Mouse (Mus musculus): Measurements from ENCODE around the gene Hip1r. TPM values are rescaled to one million over a fixed set of nuclear protein-coding genes. Genes with fewer than 3 reads are reported as not detected.
A peak's percentile ranks its signal among the peaks of the same experiment; 100 is the strongest.

Gene Hip1r
- polyA plus RNA-seq, 1 experiment from 2014 or later, result 33.8 TPM

DNA sequence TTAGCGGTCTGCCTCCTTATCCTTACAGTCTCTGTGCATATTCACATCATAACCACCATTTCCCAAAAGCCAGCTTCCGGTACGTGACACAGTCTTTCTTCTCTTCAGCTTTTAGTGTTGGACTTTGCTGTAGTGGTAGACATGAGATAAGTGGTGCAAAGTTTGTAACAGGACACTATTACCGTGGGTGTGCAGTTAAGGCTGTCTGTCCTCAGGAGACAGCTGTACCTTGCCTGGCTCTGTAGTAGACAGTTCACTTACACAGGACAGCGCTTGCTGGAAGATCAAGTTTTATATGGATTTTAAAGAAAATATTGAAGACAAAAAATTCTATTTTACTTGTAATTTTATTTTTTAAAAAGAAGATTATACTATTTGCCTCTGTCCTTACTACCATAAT, 5.0 kb upstream of the Hip1r start:
- no peaks in the 10 kb centered on the region for H3K36me3 ChIP-seq (ENCODE audit: control insufficient read depth, insufficient read depth, low read length)
- H3K27ac ChIP-seq (ENCODE audit: low read length), result peak overlapping the region; percentile 72
- H3K4me2 ChIP-seq (ENCODE audit: low read depth, low read length), result no peak overlapping the region
- ATAC-seq, result peak; percentile 72
- H3K27me3 ChIP-seq (replicated peaks; ENCODE audit: control insufficient read depth, insufficient read depth, low read length), result no peaks in the 10 kb centered on the region
- no peak overlapping the region for H3K9ac ChIP-seq (ENCODE audit: low read depth, low read length)
- 62% methylated on average over 5 of the region's 5 CpGs for WGBS
- H3K9me3 ChIP-seq (ENCODE audit: control insufficient read depth, low read length), result no peaks in the 10 kb centered on the region
- H3K4me3 ChIP-seq (ENCODE audit: low read length), result no peak overlapping the region
- H3K4me1 ChIP-seq (ENCODE audit: control insufficient read depth, insufficient read depth, low read length), result peaks cover 17% of the 10 kb centered on the region; the same call in 1 of the 2 replicates

DNA sequence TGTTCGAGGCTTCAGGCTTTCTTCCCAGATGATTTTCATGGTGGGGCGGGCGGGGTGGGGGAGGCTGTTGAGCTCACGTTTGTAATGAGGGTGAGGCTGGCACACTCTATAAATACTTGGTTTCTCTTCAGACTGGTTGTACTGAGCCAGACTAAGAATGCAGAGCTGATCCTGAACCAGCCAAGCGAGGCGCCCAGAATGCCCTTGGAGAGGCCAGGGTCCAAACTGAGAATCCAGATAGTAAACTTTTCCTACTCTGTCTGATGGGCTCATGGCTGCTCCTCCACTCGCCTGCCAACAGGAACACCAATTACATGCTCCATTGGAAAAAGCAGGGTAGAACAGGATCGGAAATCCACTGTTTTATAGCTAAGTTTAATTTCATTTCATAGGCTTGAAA, 4.2 kb upstream of the Hip1r start:
- H3K4me2 ChIP-seq (ENCODE audit: low read depth, low read length), result no peak overlapping the region; the same call in 1 of the 2 replicates
- 0 out of 2 replicates have a peak overlapping the region, but pooled peaks have one; percentile 29 for H3K9ac ChIP-seq (ENCODE audit: low read depth, low read length)
- H3K27me3 ChIP-seq (replicated peaks; ENCODE audit: control insufficient read depth, insufficient read depth, low read length), result no peaks in the 10 kb centered on the region
- peak; percentile 17; the same call in 1 of the 2 replicates for ATAC-seq
- peak overlapping the region; percentile 80 for H3K27ac ChIP-seq (ENCODE audit: low read length)
- H3K9me3 ChIP-seq (ENCODE audit: control insufficient read depth, low read length), result no peaks in the 10 kb centered on the region
- 49% methylated on average over 8 of the region's 8 CpGs for whole genome bisulfite sequencing
- H3K4me1 ChIP-seq (ENCODE audit: control insufficient read depth, insufficient read depth, low read length), result peaks cover 14% of the 10 kb centered on the region; the same call in 1 of the 2 replicates
- H3K36me3 ChIP-seq (ENCODE audit: control insufficient read depth, insufficient read depth, low read length), result no peaks in the 10 kb centered on the region
- no peak overlapping the region for H3K4me3 ChIP-seq (ENCODE audit: low read length)

DNA sequence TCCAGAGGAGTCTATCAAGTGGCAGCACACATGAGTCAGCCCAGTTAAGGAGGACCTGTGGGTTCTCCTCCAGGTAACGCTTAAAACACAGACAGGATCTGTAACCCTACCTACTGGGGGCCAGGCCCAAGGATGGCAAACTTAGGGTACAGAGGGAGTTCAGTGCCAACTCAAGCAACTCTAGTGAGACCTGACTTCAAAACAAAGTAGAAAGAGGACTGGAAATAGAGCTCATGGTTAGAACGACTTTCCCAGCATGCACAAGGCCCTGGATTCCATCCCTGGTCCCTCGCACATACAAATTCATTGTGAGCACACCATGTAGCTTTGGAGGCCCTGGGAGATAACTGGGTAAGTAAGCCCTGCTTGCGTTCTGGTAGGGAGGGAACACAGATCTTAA, 2.9 kb upstream of the Hip1r start:
- Histone ChIP-seq H3K27ac (ENCODE audit: low read length) (no peak overlapping the region), H3K9me3 (ENCODE audit: control insufficient read depth, low read length) (no peaks in the 10 kb centered on the region), H3K4me1 (ENCODE audit: control insufficient read depth, insufficient read depth, low read length) (peaks cover 13% of the 10 kb centered on the region; the same call in 1 of the 2 replicates), H3K4me2 (ENCODE audit: low read depth, low read length) (no peak overlapping the region), H3K36me3 (ENCODE audit: control insufficient read depth, insufficient read depth, low read length) (no peaks in the 10 kb centered on the region), H3K27me3 (replicated peaks; ENCODE audit: control insufficient read depth, insufficient read depth, low read length) (no peaks in the 10 kb centered on the region), H3K4me3 (ENCODE audit: low read length) (no peak overlapping the region), H3K9ac (ENCODE audit: low read depth, low read length) (no peak overlapping the region)
- no peak for ATAC-seq
- WGBS, result 88% methylated on average over 4 of the region's 4 CpGs

DNA sequence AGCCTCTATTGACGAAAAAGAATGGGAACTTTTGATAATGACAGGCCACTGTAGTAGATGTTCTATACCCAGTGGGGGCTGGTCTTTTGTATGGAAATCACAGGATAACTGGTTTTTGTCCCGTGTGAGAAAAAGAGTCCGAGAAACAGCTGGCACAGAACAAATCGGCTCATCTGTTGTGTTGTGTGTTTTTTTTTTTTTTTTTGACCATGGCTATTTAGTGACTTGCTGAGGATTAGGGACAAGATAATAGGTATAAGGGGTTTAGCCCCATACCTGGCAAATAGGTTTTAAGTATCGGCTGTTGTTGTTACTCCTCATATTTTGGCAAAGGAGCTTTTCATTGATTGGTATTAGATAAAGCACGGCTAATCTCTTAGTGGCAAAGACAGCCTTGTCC, 975 bp upstream of the Hip1r start:
- Histone ChIP-seq H3K36me3 (ENCODE audit: control insufficient read depth, insufficient read depth, low read length) (no peaks in the 10 kb centered on the region), H3K9me3 (ENCODE audit: control insufficient read depth, low read length) (no peaks in the 10 kb centered on the region), H3K4me3 (ENCODE audit: low read length) (no peak overlapping the region), H3K4me2 (ENCODE audit: low read depth, low read length) (no peak overlapping the region), H3K9ac (ENCODE audit: low read depth, low read length) (no peak overlapping the region), H3K4me1 (ENCODE audit: control insufficient read depth, insufficient read depth, low read length) (peaks cover 16% of the 10 kb centered on the region; the same call in 1 of the 2 replicates), H3K27me3 (replicated peaks; ENCODE audit: control insufficient read depth, insufficient read depth, low read length) (no peaks in the 10 kb centered on the region), H3K27ac (ENCODE audit: low read length) (no peak overlapping the region)
- ATAC-seq, result no peak
- 63% methylated on average over 6 of the region's 6 CpGs for WGBS

DNA sequence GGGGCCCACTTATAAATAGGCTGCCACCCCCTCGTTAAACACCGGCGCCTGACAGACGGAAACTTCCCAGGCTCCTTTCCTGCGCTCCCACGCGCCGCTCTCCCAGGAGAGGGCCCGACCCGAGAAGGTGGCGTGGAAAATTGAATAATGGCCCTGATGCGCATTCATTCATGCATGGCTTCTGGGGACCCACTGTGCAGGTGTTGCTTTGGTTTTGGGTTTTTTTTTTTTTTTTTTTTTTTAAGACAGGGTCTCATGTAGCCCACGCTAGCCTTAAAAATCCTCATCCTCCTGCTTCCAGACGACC, 704 bp downstream of the Hip1r start:
- Histone ChIP-seq H3K27me3 (replicated peaks; ENCODE audit: control insufficient read depth, insufficient read depth, low read length) (no peaks in the 10 kb centered on the region), H3K27ac (ENCODE audit: low read length) (peak overlapping the region; percentile 70), H3K4me1 (ENCODE audit: control insufficient read depth, insufficient read depth, low read length) (peaks cover 23% of the 10 kb centered on the region; the same call in 1 of the 2 replicates), H3K9me3 (ENCODE audit: control insufficient read depth, low read length) (no peaks in the 10 kb centered on the region), H3K36me3 (ENCODE audit: control insufficient read depth, insufficient read depth, low read length) (no peaks in the 10 kb centered on the region), H3K9ac (ENCODE audit: low read depth, low read length) (peak overlapping the region; percentile 82), H3K4me2 (ENCODE audit: low read depth, low read length) (peak overlapping the region; percentile 81), H3K4me3 (ENCODE audit: low read length) (peak overlapping the region; percentile 72)
- no peak for ATAC-seq
- WGBS, result under 1% methylated on average over 14 of the region's 14 CpGs

DNA sequence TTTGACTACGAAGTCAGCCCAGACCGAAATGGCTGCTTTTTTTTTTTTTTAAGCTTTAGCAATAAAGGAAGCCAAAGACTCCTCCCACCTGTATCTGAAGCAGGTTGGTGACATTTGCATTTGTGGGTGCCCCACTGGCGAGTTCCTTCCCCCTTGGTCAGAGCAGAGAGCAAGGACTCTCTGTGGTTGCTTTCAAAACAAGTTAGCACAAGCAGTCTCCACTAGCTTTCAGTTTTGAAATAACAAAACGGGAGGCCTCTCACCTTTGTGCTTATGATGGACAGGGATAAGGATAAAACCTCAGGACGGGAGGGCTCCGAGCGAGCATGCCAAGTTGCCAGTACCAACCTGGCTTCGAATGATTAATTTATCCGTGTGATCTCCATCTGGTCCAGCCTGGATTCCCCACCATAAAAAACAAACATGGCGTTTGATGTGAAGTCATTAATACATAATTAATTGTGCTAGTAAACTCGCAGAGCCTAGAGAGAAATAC, 1.2 kb downstream of the Hip1r start:
- Histone ChIP-seq H3K9ac (ENCODE audit: low read depth, low read length) (peak overlapping the region; percentile 82), H3K27ac (ENCODE audit: low read length) (peak overlapping the region; percentile 70), H3K9me3 (ENCODE audit: control insufficient read depth, low read length) (no peaks in the 10 kb centered on the region), H3K4me1 (ENCODE audit: control insufficient read depth, insufficient read depth, low read length) (peaks cover 22% of the 10 kb centered on the region; the same call in 1 of the 2 replicates), H3K4me3 (ENCODE audit: low read length) (peak overlapping the region; percentile 72), H3K4me2 (ENCODE audit: low read depth, low read length) (peak overlapping the region; percentile 81), H3K27me3 (replicated peaks; ENCODE audit: control insufficient read depth, insufficient read depth, low read length) (no peaks in the 10 kb centered on the region), H3K36me3 (ENCODE audit: control insufficient read depth, insufficient read depth, low read length) (no peaks in the 10 kb centered on the region)
- ATAC-seq, result no peak
- WGBS, result 19% methylated on average over 11 of the region's 11 CpGs

DNA sequence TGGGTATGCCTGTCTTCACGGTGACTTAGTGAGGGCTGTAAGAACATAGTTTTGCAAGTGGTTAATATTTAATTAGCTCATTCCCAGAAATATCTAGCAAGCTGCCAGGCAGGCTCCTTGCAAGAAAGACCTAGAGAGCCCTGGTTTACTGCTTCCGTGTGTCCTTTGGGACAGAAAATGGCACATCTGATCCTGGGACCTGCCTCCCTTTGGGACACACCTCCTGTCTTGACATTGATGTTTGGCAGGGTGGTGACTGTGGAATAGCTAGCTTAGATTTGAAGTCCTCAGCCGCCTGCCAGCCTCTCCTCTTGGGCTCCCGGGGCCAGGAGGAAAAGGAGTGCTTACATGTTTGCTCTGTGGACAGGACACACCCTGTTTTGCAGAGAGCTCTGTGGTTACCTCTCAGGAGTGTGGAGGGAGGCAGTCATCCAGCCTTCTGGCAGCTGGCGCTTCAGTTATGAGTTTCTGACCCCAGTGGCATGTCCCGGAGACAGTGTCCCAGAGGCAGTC, 2.3 kb downstream of the Hip1r start:
- H3K27ac ChIP-seq (ENCODE audit: low read length), result peak overlapping the region; percentile 70
- no peak overlapping the region for H3K9ac ChIP-seq (ENCODE audit: low read depth, low read length)
- no peaks in the 10 kb centered on the region for H3K27me3 ChIP-seq (replicated peaks; ENCODE audit: control insufficient read depth, insufficient read depth, low read length)
- H3K9me3 ChIP-seq (ENCODE audit: control insufficient read depth, low read length), result no peaks in the 10 kb centered on the region
- ATAC-seq, result peak; percentile 62
- H3K4me2 ChIP-seq (ENCODE audit: low read depth, low read length), result peak overlapping the region; percentile 81
- peaks cover 22% of the 10 kb centered on the region; the same call in 1 of the 2 replicates for H3K4me1 ChIP-seq (ENCODE audit: control insufficient read depth, insufficient read depth, low read length)
- H3K4me3 ChIP-seq (ENCODE audit: low read length), result peak overlapping the region; percentile 72
- WGBS, result 44% methylated on average over 6 of the region's 6 CpGs
- H3K36me3 ChIP-seq (ENCODE audit: control insufficient read depth, insufficient read depth, low read length), result no peaks in the 10 kb centered on the region

DNA sequence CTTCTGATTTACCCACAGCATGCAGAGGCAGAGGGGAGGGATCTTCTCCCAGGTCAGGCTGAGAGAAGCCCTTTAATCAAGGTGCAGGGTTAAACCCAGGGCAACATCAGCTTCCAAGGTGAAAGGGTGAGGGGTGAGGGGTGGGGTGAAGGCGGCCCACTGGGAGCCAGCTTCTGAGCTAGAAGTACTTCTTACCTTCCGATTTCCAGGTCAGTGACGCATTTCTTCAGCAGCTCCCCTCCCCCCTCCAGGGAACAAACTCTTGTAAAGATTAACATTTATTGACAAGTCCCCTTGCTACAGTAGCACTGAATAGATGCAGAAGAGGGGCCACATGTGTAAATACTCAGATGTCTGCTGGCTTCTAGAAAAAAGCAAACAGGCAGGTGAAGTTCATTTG, 3.8 kb downstream of the Hip1r start:
- H3K4me3 ChIP-seq (ENCODE audit: low read length), result peak overlapping the region; percentile 14; the same call in 1 of the 2 replicates
- H3K36me3 ChIP-seq (ENCODE audit: control insufficient read depth, insufficient read depth, low read length), result no peaks in the 10 kb centered on the region
- peak overlapping the region; percentile 42 for H3K4me2 ChIP-seq (ENCODE audit: low read depth, low read length)
- H3K9ac ChIP-seq (ENCODE audit: low read depth, low read length), result peak overlapping the region; percentile 26
- H3K27me3 ChIP-seq (replicated peaks; ENCODE audit: control insufficient read depth, insufficient read depth, low read length), result no peaks in the 10 kb centered on the region
- H3K9me3 ChIP-seq (ENCODE audit: control insufficient read depth, low read length), result no peaks in the 10 kb centered on the region
- ATAC-seq, result no peak
- H3K4me1 ChIP-seq (ENCODE audit: control insufficient read depth, insufficient read depth, low read length), result peaks cover 22% of the 10 kb centered on the region; the same call in 1 of the 2 replicates
- WGBS, result 32% methylated on average over 3 of the region's 3 CpGs
- H3K27ac ChIP-seq (ENCODE audit: low read length), result peak overlapping the region; percentile 38

DNA sequence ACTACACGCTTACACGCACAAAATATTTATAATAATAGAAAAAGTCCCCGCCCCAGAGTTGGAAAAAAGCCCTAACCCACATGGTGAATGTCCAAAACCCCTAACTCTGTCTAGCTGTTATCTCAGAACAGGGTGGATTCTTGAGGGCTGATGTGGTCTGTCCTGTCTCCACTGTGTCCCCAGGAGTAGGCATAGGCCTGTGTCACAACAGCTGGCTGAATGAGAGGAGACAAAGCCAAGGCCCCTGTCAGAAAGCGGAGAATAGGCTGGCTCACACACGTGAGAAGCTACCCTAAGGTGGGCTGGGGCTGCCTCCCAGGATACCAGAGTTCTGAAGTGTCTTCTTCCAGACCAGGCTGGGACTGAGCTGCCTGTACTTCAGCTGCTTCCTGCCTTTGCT, 4.7 kb downstream of the Hip1r start:
- no peak overlapping the region; the same call in 1 of the 2 replicates for H3K27ac ChIP-seq (ENCODE audit: low read length)
- WGBS, result 76% methylated on average over 5 of the region's 5 CpGs
- H3K4me2 ChIP-seq (ENCODE audit: low read depth, low read length), result no peak overlapping the region

More for the DNA sequence above, 4.7 kb downstream of the Hip1r start:
- H3K9ac ChIP-seq (ENCODE audit: low read depth, low read length), result no peak overlapping the region
- H3K4me3 ChIP-seq (ENCODE audit: low read length), result no peak overlapping the region
- peaks cover 22% of the 10 kb centered on the region; the same call in 1 of the 2 replicates for H3K4me1 ChIP-seq (ENCODE audit: control insufficient read depth, insufficient read depth, low read length)
- no peaks in the 10 kb centered on the region for H3K36me3 ChIP-seq (ENCODE audit: control insufficient read depth, insufficient read depth, low read length)
- no peaks in the 10 kb centered on the region for H3K27me3 ChIP-seq (replicated peaks; ENCODE audit: control insufficient read depth, insufficient read depth, low read length)
- no peaks in the 10 kb centered on the region for H3K9me3 ChIP-seq (ENCODE audit: control insufficient read depth, low read length)
- ATAC-seq, result no peak

Data from intestine, embryonic 16.5 days (tissue).